Mouse (Mus musculus) left cerebral cortex, adult 8-10 months (tissue): ENCODE results near the gene Nhlrc2. TPM values are rescaled to one million over a fixed set of nuclear protein-coding genes. Genes with fewer than 3 reads are reported as not detected.

Experiments used
- DNase-seq, 2 experiments: peaks; one replicate each; pipeline ENCODE4 v3.0.0; 2022; ENCODE audit warnings: low spot score in 2 of 2
- total RNA-seq, 4 experiments: library from RNA; stranded (reverse); gene quantifications; 2 replicates each; pipeline ENCODE4 v1.2.4; 2022

The Nhlrc2 gene
- total RNA-seq, 4 experiments from 2014 or later = 12.4 to 15.6 (median 13.1) TPM

GRCm38 (mm10) chr19:56563469-56563868 lies 15.4 kb downstream of the Nhlrc2 start:
- peak in 1 of 2 experiments; percentile 54 for DNase-seq

GRCm38 (mm10) chr19:56565358-56565757 lies 17.3 kb downstream of the Nhlrc2 start:
- DNase-seq = no peak

GRCm38 (mm10) chr19:56566041-56566440 lies 18.0 kb downstream of the Nhlrc2 start:
- no peak for DNase-seq

GRCm38 (mm10) chr19:56566940-56567339 lies 18.9 kb downstream of the Nhlrc2 start:
- DNase-seq = no peak

- DNase-seq = no peak
Measured at GRCm38 (mm10) chr19:56570781-56571180, 22.7 kb downstream of the Nhlrc2 start.

- DNase-seq = no peak
Measured at GRCm38 (mm10) chr19:56571234-56571633, 23.2 kb downstream of the Nhlrc2 start.

GRCm38 (mm10) chr19:56571913-56572312 lies 23.9 kb downstream of the Nhlrc2 start:
- no peak for DNase-seq

- DNase-seq = peak in 1 of 2 experiments; percentile 55
Measured at GRCm38 (mm10) chr19:56573184-56573583, 25.1 kb downstream of the Nhlrc2 start.

GRCm38 (mm10) chr19:56577801-56578200 lies 29.7 kb downstream of the Nhlrc2 start:
- no peak for DNase-seq

GRCm38 (mm10) chr19:56581981-56582380 lies 33.9 kb downstream of the Nhlrc2 start:
- DNase-seq = no peak

GRCm38 (mm10) chr19:56583785-56584184 lies 35.7 kb downstream of the Nhlrc2 start:
- DNase-seq = no peak

- DNase-seq = no peak
Measured at GRCm38 (mm10) chr19:56584288-56584687, 36.2 kb downstream of the Nhlrc2 start.

- DNase-seq = no peak
Measured at GRCm38 (mm10) chr19:56586320-56586719, 38.3 kb downstream of the Nhlrc2 start.

- peak; percentile 25 to 84 for DNase-seq
Measured at GRCm38 (mm10) chr19:56588205-56588626, 40.2 kb downstream of the Nhlrc2 start.

- DNase-seq = no peak
Measured at GRCm38 (mm10) chr19:56589008-56589407, 40.9 kb downstream of the Nhlrc2 start.

- DNase-seq = no peak
Measured at GRCm38 (mm10) chr19:56589455-56589854, 41.4 kb downstream of the Nhlrc2 start.

- DNase-seq = no peak
Measured at GRCm38 (mm10) chr19:56590250-56590649, 42.2 kb downstream of the Nhlrc2 start.

- DNase-seq = no peak
Measured at GRCm38 (mm10) chr19:56592472-56592871, 44.4 kb downstream of the Nhlrc2 start.

- no peak for DNase-seq
Measured at GRCm38 (mm10) chr19:56599996-56600395, 51.9 kb downstream of the Nhlrc2 start.

- no peak for DNase-seq
Measured at GRCm38 (mm10) chr19:56600797-56601196, 52.7 kb downstream of the Nhlrc2 start.

- no peak for DNase-seq
Measured at GRCm38 (mm10) chr19:56601901-56602347, 53.9 kb downstream of the Nhlrc2 start.

GRCm38 (mm10) chr19:56608946-56609345 lies 60.9 kb downstream of the Nhlrc2 start:
- DNase-seq = no peak

- no peak for DNase-seq
Measured at GRCm38 (mm10) chr19:56614131-56614530, 66.1 kb downstream of the Nhlrc2 start.

- peak in 1 of 2 experiments; percentile 65 for DNase-seq
Measured at GRCm38 (mm10) chr19:56618845-56619244, 70.8 kb downstream of the Nhlrc2 start.
